Mouse (Mus musculus): ENCODE data around the gene Cdh23.

Gene Cdh23

DNA sequence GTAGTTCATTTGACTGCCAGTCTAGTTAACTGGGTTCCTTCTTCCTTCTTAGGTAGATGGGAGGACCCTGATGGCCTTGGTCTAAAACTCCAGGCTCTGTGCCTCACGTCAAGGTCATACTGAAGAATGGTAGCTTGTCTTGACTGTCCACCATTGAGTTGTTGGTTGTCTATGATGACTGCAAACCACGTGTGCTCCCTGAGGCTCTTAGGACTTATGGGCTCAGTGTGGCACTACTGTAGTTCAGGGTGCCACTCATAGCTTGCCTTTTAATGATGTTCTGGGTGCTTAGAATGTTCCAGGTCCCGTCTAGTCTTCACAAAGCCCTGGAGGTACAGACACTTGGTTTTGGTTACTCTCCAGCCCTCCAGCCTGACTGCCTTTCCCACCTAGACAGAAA, 417.5 kb downstream of the Cdh23 start:
- no peak for DNase-seq

DNA sequence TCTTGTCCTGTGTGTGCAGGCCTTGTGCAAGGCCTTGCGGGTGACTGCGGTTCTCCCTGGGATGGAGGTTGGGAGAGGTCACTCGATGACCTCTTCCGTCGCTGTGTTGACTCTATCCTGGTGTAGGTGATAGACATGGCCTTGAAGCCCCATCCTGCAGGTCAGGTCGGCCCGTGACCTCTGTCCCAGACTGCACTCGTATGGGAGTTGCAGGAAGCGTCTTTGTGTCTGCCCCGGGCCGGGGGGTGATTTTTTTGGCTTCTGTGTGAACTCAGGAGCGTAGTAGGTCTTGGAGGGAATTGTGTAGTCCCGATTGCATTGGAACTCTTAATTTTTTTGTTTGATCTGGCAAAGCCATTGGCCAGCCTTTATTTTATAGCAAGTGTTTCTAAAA, 418.3 kb downstream of the Cdh23 start:
- DNase-seq: no peak

DNA sequence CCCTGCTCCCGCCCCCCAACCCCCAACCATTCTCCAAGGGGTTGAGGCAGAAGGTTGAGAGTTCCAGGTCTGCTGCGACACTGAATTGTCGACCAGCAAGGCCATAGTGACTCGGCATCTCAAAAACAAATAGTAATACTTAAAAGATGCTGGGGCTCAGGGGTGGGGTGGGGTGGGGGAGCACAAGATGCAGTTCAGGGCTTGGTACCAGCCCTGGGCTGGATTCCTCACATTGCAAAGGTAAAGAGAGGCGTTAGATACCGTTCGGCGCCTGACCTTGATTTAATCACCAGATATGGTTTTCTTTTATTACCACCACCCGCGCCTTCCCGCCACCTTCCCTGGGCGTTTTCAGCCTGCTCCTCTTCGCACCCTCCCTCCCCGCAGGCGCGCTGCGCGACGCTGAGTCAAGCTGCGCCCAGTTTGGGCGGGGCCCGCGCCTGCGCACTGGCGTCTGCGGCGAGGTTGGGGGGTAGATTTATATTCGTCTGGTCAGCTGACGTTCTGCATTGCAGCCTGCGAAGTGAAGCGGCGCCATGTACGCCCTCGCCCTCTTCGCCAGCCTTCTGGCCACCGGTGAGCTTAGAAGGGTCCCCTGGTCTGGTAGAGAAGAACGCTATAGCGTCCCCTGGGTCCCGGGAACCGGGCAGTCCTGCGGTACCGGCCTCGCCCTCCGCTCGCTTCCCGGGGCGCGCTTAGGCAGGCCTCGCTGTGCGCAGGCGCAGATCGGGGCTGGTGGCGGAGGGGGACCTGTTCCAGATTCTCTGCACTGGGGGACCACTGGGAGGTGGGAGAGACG, 418.9 kb downstream of the Cdh23 start, which contains the start of gene Psap:
Gene Psap (plus strand): TSS at position 421 of the 799 bp plus-strand sequence.
- DNase-seq: peak; percentile 97

DNA sequence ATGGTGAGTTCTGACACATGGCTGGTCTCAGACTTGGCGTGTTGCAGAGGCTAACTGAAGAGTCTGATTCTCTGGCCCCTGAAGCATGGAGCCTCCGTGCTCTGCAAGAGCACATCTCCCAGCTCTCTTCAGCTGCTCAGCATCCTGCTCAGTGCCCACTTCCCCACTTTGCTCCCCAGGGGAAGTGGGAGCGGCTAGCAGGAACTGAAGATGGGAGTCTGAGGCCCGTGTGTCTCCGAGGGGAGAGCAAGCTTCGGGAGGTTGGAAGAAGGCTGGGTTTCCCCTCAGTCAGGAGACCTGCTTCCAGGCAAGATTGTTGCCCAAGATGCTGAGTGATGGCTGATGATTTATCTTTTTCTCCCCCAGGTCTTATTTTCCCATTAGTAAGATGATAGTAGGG, 422.9 kb downstream of the Cdh23 start:
- no peak for DNase-seq

DNA sequence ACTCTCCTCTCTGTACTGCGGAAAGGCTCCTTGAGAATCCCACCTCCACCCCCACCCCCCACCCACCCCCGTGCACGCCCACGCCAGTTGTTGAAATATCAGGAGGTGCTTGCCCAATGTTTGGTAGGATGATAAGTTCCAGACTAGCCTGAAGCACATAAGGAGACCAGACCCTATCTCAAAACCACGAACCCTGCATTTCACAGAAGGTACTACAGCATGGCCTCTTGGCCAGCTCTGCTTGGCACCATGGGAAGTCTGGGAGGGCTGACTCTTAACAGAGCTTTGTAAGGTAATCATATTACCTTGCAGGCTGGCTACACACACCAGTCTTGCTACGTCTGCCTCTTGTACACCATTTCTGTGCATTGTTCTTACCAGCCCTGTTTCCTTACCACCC, 424.0 kb downstream of the Cdh23 start:
- DNase-seq: no peak

DNA sequence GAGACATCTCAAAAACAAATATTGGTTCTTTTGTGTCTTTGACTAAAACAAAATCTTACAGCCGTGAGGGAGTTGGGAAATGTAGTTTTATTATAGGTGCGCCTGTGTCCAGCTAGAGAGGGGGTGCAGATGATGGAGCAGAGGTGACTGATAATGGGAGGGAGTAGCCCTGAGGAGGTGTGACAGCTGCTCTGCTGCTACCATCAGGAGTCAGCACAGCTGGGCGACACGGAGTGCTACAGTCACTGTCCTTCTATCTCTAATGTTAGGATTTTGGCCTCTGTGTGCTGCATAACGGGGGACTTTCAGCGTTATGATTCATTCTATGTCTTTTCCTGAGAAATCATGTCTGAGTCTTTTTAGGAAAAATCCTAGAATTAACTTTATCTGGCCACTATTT, 425.3 kb downstream of the Cdh23 start:
- DNase-seq: no peak

DNA sequence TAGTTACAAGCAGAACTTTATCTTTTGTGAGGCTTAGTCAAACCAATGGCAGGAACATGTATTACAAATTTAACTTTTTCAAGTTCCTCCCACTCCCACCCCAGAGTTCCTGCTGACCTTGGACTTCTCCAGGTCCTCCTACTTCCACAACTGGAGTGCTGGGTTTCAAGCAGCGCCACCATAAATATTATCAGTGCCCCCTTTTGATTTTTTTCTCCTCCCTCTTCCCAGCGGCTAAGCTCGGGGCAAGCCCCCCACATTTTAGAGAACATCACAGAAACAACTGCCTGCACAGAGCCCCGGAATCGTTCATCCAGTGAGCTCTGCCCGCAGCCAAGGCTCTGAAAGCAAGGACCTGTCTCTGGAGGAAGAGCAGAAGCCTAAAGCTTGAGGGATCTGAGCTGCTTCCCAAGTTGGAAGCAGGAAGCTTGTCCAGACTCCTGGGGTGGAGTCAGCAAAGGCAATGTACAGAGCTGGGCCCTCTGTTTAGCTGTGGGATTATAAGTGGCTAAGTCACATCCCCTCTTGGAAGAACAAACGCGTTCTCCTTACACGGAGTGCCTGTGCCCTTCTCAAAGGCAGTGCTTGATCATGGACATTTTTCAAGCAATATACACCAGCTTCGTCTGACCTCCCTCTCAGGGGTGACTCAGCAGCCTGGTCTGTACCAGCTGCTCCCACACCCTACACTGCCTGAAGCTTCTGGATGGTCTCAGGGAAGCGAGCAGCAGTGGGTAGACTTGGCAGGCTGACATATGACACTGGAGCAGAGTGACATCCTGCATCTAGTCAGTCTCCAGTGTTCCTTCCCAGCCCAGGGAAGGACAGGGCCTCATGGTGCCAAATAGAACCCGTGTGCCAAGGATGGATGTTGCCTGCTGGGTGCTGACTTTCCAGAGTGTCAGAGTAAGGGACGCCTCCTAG, 426.9 kb downstream of the Cdh23 start:
- DNase-seq: no peak

DNA sequence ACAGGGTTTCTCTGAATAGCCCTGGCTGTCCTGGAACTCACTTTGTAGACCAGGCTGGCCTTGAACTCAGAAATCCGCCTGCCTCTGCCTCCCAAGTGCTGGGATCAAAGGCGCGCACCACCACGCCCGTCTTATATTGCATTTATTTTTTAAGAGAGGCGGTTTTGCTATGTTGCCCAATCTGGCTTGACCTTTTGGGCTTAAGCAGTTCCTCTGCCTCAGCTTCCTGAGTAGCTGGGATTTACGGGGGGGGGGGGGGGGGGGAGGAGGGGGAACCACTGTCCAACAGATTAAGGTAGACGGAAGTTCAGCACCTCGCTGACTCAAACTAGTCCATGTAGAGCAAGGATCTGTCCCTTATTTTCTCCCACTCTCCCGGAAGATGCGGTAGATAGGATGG, 427.6 kb downstream of the Cdh23 start:
- no peak for DNase-seq

DNA sequence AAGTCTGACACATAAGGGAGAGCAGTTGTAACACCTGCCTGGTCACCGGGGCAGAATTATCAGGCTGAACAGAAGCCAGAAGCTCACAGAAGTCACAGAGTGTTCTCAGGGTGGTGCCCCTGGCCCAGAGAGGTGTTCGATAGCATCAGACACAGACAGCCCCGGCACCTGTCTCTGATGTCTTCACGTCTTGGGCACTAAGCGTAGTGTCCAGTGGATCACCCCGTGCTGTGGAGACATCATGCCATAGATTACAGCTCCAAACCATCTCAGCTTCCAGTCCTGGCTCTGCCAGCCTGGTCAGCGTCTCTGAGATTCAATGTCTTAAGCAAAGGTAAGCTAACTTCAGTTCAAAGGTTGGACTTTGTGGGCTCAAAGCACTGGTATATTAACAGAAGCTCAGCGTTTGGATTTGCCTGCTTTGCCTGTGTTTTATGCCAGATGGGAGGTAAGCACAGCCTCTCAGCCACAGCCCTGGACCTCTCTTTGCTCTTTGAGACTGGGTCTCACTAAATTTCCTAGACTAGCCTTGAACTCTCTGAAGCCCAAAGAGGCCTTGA, 429.4 kb downstream of the Cdh23 start:
- no peak for DNase-seq

DNA sequence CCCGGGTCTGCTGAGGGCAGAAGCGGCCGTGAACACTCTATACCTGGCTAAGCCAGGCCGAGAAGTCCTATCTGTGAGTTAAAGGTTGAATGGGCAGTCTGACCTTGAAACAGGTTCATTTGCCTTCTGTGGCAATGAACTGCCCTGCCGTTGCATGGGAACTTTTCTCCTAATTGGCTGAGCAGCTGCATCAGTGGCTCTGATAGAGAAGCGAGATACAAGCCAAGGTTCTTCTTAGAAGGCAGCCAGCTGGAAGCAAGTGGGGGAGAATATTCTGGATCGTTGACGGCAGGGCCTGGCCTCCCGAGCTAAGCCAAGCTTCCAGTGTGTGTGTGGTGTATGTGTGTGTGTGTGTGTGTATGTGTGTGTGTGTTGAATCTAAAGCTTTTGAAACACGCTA, 431.0 kb downstream of the Cdh23 start:
- no peak for DNase-seq

DNA sequence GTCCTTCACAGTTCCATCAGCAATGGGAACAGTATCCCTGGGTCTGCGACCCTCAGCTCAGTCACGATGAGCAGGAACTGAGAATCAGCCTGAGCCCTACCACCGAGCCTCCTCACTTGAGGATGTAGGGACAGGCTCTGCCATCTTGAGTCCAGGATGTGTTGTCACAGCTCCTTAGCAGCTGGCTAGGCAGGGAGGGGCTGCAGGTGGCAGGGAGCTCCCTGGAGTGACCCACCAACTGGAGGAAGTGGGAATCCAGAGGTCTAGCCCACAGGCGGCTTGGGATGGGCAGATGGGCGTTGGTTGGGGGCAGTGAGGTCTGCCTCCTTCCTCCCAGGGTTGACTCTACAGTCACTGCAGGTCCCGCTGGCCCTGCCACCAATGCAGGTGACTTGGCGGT, 432.9 kb downstream of the Cdh23 start:
- DNase-seq: no peak

DNA sequence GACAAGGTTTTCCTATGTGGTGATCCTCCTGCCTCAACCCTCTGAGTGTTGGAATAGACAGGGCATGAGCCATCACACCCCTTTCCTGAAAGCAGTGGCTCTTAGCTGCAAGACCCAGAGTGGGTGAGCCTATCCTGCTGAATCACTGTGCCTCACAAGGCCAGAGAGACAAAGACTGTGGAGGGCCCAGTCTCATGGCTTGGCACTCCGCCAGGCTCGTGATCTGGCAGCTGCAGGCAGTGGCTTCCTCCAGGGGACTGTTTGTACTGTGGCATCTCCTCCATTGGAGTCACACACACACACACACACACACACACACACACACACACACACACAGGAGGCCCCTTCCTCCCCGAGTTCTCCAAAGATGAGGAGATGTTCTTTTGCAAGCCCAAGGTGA, 433.9 kb downstream of the Cdh23 start:
- DNase-seq: no peak

DNA sequence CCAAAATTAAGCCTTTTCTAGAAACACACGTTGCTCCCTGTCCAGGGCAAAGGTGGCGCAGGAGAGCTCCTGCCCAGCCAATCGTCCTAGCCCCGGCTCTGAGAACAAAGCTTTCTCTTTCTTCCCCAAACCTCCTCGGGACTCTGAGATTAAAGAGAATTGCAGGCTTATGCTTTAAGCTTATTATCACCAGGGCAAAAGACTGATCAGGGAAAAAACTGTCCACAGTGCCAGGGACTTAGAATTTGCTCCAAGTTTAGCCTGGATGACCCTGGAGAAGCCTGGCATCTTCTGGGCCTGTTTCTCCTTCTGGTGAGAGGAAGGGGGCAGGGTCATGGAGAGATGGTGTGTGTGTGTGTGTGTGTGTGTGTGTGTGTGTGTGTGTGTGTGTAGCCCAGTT, 434.8 kb downstream of the Cdh23 start:
- no peak for DNase-seq

DNA sequence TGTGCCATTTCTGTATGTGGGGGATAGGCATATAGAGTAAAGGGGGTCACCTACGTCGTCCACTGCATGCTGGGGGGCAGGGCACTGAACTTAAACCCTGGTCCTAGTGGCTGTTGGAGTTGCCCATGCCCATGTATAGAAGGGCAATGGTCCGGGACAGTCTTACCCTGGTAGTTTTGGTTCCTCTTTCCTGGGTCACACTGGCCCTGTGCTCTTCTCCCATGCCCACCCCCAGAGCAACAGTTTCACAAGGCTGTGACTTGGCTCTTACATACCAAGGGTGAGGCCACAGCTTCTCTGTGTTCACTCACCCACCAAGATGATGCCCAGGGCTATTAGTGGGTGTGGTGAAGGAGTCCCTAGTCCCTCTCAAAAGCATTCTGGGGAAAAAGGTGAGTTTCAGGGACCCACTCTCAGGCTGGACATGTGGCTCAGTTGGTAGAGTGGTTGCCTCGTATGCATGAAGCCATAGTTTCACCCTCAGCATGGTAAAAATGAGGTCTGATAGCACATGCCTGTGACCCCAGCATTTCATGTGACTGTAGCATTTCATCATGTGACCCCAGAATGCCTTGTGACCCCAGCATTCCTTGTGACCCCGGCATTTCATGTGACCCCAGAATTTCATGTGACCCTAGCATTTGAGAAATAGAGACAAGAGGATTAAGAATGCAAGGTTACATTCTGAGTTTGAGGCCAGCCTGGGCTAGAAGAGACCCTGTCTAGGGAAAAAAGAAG, 435.6 kb downstream of the Cdh23 start:
- DNase-seq: no peak

DNA sequence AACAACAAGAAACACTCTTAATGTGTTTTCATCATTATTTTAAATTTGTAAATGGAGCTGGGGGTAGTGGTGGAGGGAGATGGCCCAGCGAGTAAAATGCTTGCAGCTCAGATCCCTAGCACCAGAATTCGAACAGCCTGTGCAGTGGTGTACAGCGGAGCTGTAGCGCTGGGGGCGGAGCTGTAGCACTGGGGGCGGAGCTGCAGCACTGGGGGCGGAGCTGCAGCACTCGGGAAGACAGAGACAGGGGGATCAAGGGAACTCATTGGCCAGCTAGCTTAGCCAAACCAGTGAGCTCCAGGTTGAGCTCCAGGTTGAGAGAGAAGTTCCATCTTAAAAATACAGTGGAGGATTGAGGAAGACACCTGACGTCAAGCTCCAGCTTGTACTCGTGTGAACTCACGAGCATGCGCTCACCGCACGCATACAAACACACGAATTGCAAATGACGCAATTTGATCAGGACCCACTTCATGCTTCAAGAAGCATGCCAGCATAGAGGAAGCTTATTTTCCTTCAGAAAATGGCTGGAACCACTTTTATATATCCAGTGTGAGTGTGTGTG, 438.9 kb downstream of the Cdh23 start:
- DNase-seq: no peak

DNA sequence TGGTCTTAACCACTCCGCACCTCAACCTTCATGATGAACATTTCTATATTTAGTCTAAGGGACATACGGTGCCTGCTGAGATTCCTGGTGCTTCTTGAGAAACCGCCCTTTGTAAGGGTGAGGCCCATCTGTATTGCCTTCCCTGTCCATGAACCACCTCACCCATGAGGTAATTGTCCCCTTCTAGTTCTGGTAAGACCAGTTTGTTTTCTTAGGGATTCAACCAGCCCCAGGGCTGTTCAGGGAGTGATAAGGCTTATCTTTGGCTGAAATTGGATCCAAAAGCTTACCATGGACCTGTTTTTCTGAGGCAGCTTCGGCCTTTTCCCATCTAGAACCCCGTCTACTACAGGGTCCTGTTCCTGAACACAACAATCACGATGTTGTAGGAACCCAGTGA, 440.2 kb downstream of the Cdh23 start:
- no peak for DNase-seq
